Mouse (Mus musculus) embryonic facial prominence, embryonic 11.5 days (tissue): ENCODE results near the gene Dglucy. TPM values are rescaled to one million over a fixed set of nuclear protein-coding genes. Genes with fewer than 3 reads are reported as not detected.
A peak's percentile ranks its signal among the peaks of the same experiment; 100 is the strongest.

Experiments
- ATAC-seq: fragments of 200-750 bp; cut with Nextera tagmentation; replicated peaks from 2 replicates; pipeline ENCODE4 v1.8.0; 2017; ENCODE audit warnings: low read depth; ENCODE audit not compliant: insufficient number of reproducible peaks, low FRiP score, low TSS enrichment
- DNase-seq: peaks from one replicate; pipeline ENCODE4 v3.0.0-alpha.2; 2015; ENCODE audit warnings: low spot score
- H3K27ac ChIP-seq: fragments of 300-500 bp; sonication (generic); replicated peaks from 2 replicates; pipeline ENCODE4 v1.5.1; 2014; ENCODE audit warnings: mild to moderate bottlenecking, low read depth, low read length, control low read depth
- H3K27me3 ChIP-seq: fragments of 300-500 bp; sonication (generic); 2 replicates; pipeline ENCODE4 v1.6.1; 2014; ENCODE audit warnings: mild to moderate bottlenecking, low read length, moderate library complexity, mixed read lengths; ENCODE audit not compliant: control insufficient read depth, insufficient read depth
- H3K36me3 ChIP-seq: fragments of 300-500 bp; sonication (generic); replicated peaks from 2 replicates; pipeline ENCODE4 v1.6.1; 2014; ENCODE audit warnings: low read depth, mild to moderate bottlenecking, low read length, moderate library complexity, mixed read lengths; ENCODE audit not compliant: control insufficient read depth, insufficient read depth
- H3K4me1 ChIP-seq: fragments of 300-500 bp; sonication (generic); 2 replicates; pipeline ENCODE4 v1.6.1; 2014; ENCODE audit warnings: low read length, mixed read lengths; ENCODE audit not compliant: control insufficient read depth, insufficient read depth
- H3K4me2 ChIP-seq: fragments of 300-500 bp; sonication (generic); 2 replicates; pipeline ENCODE4 v1.6.1; 2014; ENCODE audit warnings: low read depth, mild to moderate bottlenecking, control low read depth, low read length, moderate library complexity
- H3K4me3 ChIP-seq: fragments of 300-500 bp; sonication (generic); 2 replicates; pipeline ENCODE4 v1.5.1; 2014; ENCODE audit warnings: low read depth, low read length, control low read depth
- H3K9ac ChIP-seq: fragments of 300-500 bp; sonication (generic); replicated peaks from 2 replicates; pipeline ENCODE4 v1.6.1; 2014; ENCODE audit warnings: mild to moderate bottlenecking, control low read depth, low read length
- H3K9me3 ChIP-seq: fragments of 300-500 bp; sonication (generic); replicated peaks from 2 replicates; pipeline ENCODE4 v1.6.1; 2016; ENCODE audit warnings: mild to moderate bottlenecking, low read length, inconsistent platforms, mixed read lengths; ENCODE audit not compliant: control insufficient read depth
- WGBS: fragments of 180-500 bp; shearing (Covaris S2); extraction: QIAGEN DNeasy Blood & Tissue Kit; methylation state at CpG from one replicate; pipeline ENCODE4 v1.1.7; 2014; 5-methylcytosine and 5-hydroxymethylcytosine counted together
- polyA plus RNA-seq: library from polyadenylated mRNA; unstranded; fragments of >200 nt; fragmentation: Nextera tagmentation; extraction: Ambion mirVana; gene quantifications from 2 replicates; pipeline ENCODE4 v1.2.1, GENCODE M21; 2014

Dglucy gene
- polyA plus RNA-seq, 1 experiment from 2014 or later = 1.2 TPM

GRCm38 (mm10) chr12:100883168-100883567 is 104.3 kb downstream of the Dglucy start:
- H3K4me2 ChIP-seq = no peak overlapping the region
- no peaks in the 10 kb centered on the region for H3K4me1 ChIP-seq
- no peak overlapping the region for H3K27ac ChIP-seq
- no peak overlapping the region for H3K9ac ChIP-seq
- DNase-seq = no peak
- no peak for ATAC-seq
- H3K9me3 ChIP-seq = no peaks in the 10 kb centered on the region
- WGBS = 85% methylated on average over 7 of the region's 7 CpGs
- no peak overlapping the region for H3K4me3 ChIP-seq
- H3K27me3 ChIP-seq = no peaks in the 10 kb centered on the region
- no peaks in the 10 kb centered on the region for H3K36me3 ChIP-seq

- Histone ChIP-seq H3K9me3 (no peaks in the 10 kb centered on the region), H3K9ac (no peak overlapping the region), H3K4me3 (no peak overlapping the region), H3K4me1 (no peaks in the 10 kb centered on the region), H3K27me3 (no peaks in the 10 kb centered on the region), H3K4me2 (no peak overlapping the region), H3K27ac (no peak overlapping the region), H3K36me3 (no peaks in the 10 kb centered on the region)
- 92% methylated on average over 3 of the region's 3 CpGs for WGBS
- DNase-seq = no peak
- ATAC-seq = no peak
Observed at GRCm38 (mm10) chr12:100885585-100885984, 106.7 kb downstream of the Dglucy start.

DNA sequence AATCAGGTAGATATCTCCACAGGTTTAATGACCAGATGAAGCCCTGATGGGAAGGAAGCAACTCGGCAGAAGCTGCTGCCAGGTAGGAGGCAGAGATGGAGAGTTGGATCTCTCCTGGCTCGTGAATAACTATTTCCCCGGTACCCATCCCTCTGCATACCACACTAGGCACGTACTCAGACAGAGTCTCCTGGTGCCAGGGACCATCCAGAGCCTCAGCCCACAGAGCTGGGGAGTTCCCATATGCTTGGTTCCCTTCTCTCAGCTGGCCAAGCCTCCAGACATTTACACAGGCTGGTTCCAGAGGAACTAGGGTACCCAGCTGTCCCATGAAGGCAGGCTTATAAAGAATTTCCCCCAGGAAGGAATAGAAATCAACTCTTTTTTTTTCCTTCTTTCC is 108.0 kb downstream of the Dglucy start:
- Histone ChIP-seq H3K27me3 (no peaks in the 10 kb centered on the region), H3K27ac (no peak overlapping the region), H3K9ac (no peak overlapping the region), H3K4me1 (no peaks in the 10 kb centered on the region), H3K4me2 (no peak overlapping the region), H3K36me3 (no peaks in the 10 kb centered on the region), H3K9me3 (no peaks in the 10 kb centered on the region), H3K4me3 (no peak overlapping the region)
- 80% methylated on average over 4 of the region's 4 CpGs for WGBS
- no peak for ATAC-seq
- no peak for DNase-seq

GRCm38 (mm10) chr12:100887801-100888258 is 109.0 kb downstream of the Dglucy start:
- no peak overlapping the region for H3K4me3 ChIP-seq
- H3K4me2 ChIP-seq = no peak overlapping the region
- H3K36me3 ChIP-seq = no peaks in the 10 kb centered on the region
- WGBS = 44% methylated on average over 12 of the region's 12 CpGs
- H3K4me1 ChIP-seq = no peaks in the 10 kb centered on the region
- no peaks in the 10 kb centered on the region for H3K27me3 ChIP-seq
- H3K9ac ChIP-seq = no peak overlapping the region
- no peak for ATAC-seq
- no peak for DNase-seq
- no peak overlapping the region for H3K27ac ChIP-seq
- no peaks in the 10 kb centered on the region for H3K9me3 ChIP-seq

DNA sequence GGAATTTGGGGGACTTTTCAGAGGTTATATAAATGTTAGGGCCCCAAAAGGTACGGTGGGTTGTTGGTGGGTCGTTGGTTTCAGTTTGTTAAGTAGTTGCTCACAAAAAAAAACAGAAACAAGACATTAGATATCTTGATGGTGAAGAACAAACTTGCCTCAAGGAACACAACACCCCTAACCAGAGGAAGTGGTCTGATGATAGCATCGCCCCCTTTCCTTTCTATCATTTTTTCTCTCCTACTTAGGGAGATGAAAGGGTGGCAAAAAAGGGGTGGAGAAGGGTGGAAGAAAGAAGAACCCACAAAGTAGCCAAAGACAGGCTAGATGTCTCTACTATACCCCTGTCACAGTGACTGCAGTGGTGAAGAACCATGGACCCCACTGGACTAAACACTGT is 111.7 kb downstream of the Dglucy start:
- no peaks in the 10 kb centered on the region for H3K4me1 ChIP-seq
- H3K4me2 ChIP-seq = no peak overlapping the region
- H3K36me3 ChIP-seq = no peaks in the 10 kb centered on the region
- DNase-seq (no peak), ATAC-seq (no peak)
- whole genome bisulfite sequencing = 78% methylated on average over 3 of the region's 3 CpGs
- no peaks in the 10 kb centered on the region for H3K9me3 ChIP-seq
- no peak overlapping the region for H3K9ac ChIP-seq
- H3K27me3 ChIP-seq = no peaks in the 10 kb centered on the region
- H3K27ac ChIP-seq = no peak overlapping the region
- no peak overlapping the region for H3K4me3 ChIP-seq

GRCm38 (mm10) chr12:100895504-100895903 is 116.6 kb downstream of the Dglucy start:
- peaks cover 6% of the 10 kb centered on the region; the same call in 1 of the 2 replicates for H3K4me1 ChIP-seq
- H3K4me2 ChIP-seq = no peak overlapping the region
- H3K27me3 ChIP-seq = peaks cover 21% of the 10 kb centered on the region
- DNase-seq (no peak), ATAC-seq (no peak)
- no peaks in the 10 kb centered on the region for H3K36me3 ChIP-seq
- H3K9ac ChIP-seq = no peak overlapping the region
- H3K4me3 ChIP-seq = no peak overlapping the region
- H3K9me3 ChIP-seq = no peaks in the 10 kb centered on the region
- WGBS = 9% methylated on average over 2 of the region's 2 CpGs
- H3K27ac ChIP-seq = no peak overlapping the region

GRCm38 (mm10) chr12:100896661-100897060 is 117.8 kb downstream of the Dglucy start:
- 58% methylated on average over 3 of the region's 3 CpGs for WGBS
- ATAC-seq (no peak), DNase-seq (no peak)
- Histone ChIP-seq H3K27me3 (peaks cover 21% of the 10 kb centered on the region), H3K4me3 (no peak overlapping the region), H3K27ac (no peak overlapping the region), H3K4me1 (peaks cover 6% of the 10 kb centered on the region; the same call in 1 of the 2 replicates), H3K36me3 (no peaks in the 10 kb centered on the region), H3K9me3 (no peaks in the 10 kb centered on the region), H3K4me2 (no peak overlapping the region), H3K9ac (no peak overlapping the region)

DNA sequence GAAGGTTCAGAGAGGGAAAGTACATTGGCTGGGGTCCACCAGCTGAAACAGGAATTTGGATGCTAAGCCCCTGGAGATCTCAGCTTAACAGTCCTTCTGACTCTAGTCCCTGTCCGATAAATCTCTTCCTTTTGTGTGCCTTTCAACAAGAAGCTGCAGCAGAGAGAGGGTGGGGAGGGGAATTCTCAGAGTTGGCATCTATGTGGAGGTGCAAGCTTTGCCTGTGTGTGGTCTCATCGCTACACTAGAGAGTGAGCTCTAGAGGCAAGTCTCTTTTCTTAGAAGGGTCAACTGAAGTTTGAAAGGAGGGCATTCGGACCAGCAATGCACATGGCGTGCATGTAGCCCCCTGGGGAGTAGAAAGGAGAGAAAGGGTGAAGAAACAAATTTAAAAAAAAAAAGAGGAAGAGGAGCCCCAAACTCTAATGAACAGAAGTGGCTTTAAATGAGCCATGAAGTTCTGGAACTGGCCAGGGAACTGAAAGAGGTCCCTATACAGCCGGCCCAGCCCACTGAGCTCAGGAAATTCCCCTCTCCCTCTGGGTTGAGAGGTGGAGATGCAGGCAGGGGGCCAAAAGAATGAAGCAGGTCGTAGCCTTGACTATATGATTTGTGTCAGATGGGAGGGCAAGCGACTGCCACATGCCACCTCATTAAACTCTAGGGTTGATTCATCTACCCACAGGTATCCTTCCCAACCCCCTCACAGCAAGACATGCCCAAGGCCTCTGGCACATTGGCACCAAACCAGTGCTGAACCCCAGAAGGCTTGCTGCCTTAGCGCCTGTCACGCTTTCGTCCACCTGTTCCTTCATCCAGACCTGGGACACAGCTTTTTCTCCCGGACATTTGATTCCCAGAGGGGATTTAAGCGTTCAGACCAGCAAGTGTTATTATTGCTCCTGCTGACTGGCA is 119.1 kb downstream of the Dglucy start:
- Histone ChIP-seq H3K4me2 (peak overlapping the region; percentile 68), H3K4me3 (no peak overlapping the region), H3K9me3 (no peaks in the 10 kb centered on the region), H3K4me1 (peaks cover 6% of the 10 kb centered on the region; the same call in 1 of the 2 replicates), H3K27me3 (peaks cover 21% of the 10 kb centered on the region), H3K36me3 (no peaks in the 10 kb centered on the region), H3K9ac (no peak overlapping the region), H3K27ac (no peak overlapping the region)
- DNase-seq = no peak
- WGBS = 28% methylated on average over 12 of the region's 12 CpGs
- ATAC-seq = no peak
